Mouse (Mus musculus) forebrain, embryonic 14.5 days (tissue): ENCODE measurements at regions not wholly inside any gene's neighbourhood (a gene's known extent, or its start where the extent isn't known, plus 50 kb on each side); places are given as distances from the start of the nearest gene placed in this dataset.
A peak's percentile ranks its signal among the peaks of the same experiment; 100 is the strongest.

Experiments used
- ATAC-seq: fragments of 200-750 bp; cut with Nextera tagmentation; 2 replicates; pipeline ENCODE4 v1.8.0; 2017; ENCODE audit warnings: mild to moderate bottlenecking, moderate library complexity
- DNase-seq: peaks from one replicate; pipeline ENCODE4 v3.0.0-alpha.2; 2015; ENCODE audit warnings: low spot score
- H3K27ac ChIP-seq: fragments of 300-500 bp; sonication (generic); 2 replicates; pipeline ENCODE4 v1.5.1; 2014; ENCODE audit warnings: low read depth, mild to moderate bottlenecking, control low read depth, low read length, moderate library complexity
- H3K27me3 ChIP-seq: fragments of 300-500 bp; sonication (generic); replicated peaks from 2 replicates; pipeline ENCODE4 v1.6.1; 2014; ENCODE audit warnings: low read length, control low read depth, mixed read lengths; ENCODE audit not compliant: control insufficient read depth, insufficient read depth
- H3K36me3 ChIP-seq: fragments of 300-500 bp; sonication (generic); 2 replicates; pipeline ENCODE4 v1.6.1; 2014; ENCODE audit warnings: low read length, control low read depth; ENCODE audit not compliant: control insufficient read depth, insufficient read depth
- H3K4me1 ChIP-seq: fragments of 300-500 bp; sonication (generic); 2 replicates; pipeline ENCODE4 v1.6.1; 2014; ENCODE audit warnings: antibody characterized with exemption, low read length, control low read depth; ENCODE audit not compliant: control insufficient read depth, insufficient read depth
- H3K4me2 ChIP-seq: fragments of 300-500 bp; sonication (generic); 2 replicates; pipeline ENCODE4 v1.6.1; 2014; ENCODE audit warnings: mild to moderate bottlenecking, control low read depth, low read length
- H3K4me3 ChIP-seq: fragments of 300-500 bp; sonication (generic); 2 replicates; pipeline ENCODE4 v1.5.1; 2014; ENCODE audit warnings: low read depth, low read length, control low read depth
- H3K9ac ChIP-seq: fragments of 300-500 bp; sonication (generic); 2 replicates; pipeline ENCODE4 v1.6.1; 2014; ENCODE audit warnings: mild to moderate bottlenecking, low read length, control low read depth, moderate library complexity
- H3K9me3 ChIP-seq: fragments of 300-500 bp; sonication (generic); replicated peaks from 2 replicates; pipeline ENCODE4 v1.6.1; 2016; ENCODE audit warnings: low read length, control low read depth, mixed read lengths; ENCODE audit not compliant: control insufficient read depth
- WGBS: fragments of 180-500 bp; shearing (Covaris S2); extraction: QIAGEN DNeasy Blood & Tissue Kit; methylation state at CpG from one replicate; pipeline ENCODE4 v1.1.7; 2014; 5-methylcytosine and 5-hydroxymethylcytosine counted together

DNA sequence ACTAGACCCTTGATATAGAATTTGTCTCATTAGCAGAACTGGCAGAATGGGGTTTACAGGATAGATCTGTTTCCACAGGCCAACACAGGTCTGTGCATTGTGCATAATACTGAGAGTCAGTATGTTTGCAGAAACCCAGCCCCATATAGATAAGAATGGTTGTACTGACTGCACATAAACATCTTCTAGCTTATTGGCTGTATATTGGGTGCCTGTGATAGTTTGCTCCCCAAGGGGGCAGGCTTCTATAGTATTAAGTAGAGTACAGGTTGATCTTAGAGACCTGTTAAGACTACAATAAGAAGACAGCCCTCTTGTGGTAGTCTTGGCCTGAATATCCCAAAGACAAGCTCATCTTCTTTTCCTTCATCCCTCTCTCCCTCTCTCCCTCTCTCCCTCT is 90.1 kb upstream of the Tex13c2 start:
- H3K27me3 ChIP-seq = no peaks in the 10 kb centered on the region
- no peaks in the 10 kb centered on the region for H3K36me3 ChIP-seq
- no peak overlapping the region for H3K9ac ChIP-seq
- no peaks in the 10 kb centered on the region for H3K4me1 ChIP-seq
- no peak overlapping the region for H3K4me3 ChIP-seq
- H3K27ac ChIP-seq = no peak overlapping the region
- ATAC-seq (no peak), DNase-seq (no peak)
- no peak overlapping the region for H3K4me2 ChIP-seq
- no peaks in the 10 kb centered on the region for H3K9me3 ChIP-seq

DNA sequence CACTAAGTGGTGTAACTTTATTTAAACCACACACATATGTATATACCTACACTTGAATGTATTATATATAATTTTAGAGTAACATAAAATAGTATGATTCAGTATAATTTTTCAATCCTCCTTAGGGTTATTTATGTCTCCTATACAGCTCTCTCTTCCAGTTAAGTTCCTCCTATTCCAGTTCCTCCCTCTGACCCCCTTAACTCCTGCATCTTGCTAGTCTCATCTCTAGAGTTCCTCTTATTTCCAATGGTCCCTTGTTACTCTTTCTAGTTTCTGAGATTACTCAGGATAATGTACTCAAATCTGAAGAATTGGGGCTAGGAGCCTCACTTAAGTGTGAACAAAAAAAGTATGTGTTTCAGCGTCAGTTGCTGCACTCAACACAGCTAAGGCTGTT is 88.4 kb upstream of the Tex13c2 start:
- Histone ChIP-seq H3K9me3 (no peaks in the 10 kb centered on the region), H3K36me3 (no peaks in the 10 kb centered on the region), H3K9ac (no peak overlapping the region), H3K4me2 (no peak overlapping the region), H3K4me3 (no peak overlapping the region), H3K4me1 (no peaks in the 10 kb centered on the region), H3K27me3 (no peaks in the 10 kb centered on the region), H3K27ac (no peak overlapping the region)
- WGBS = 54% methylated on average over 1 of the region's 1 CpGs
- DNase-seq (no peak), ATAC-seq (no peak)

DNA sequence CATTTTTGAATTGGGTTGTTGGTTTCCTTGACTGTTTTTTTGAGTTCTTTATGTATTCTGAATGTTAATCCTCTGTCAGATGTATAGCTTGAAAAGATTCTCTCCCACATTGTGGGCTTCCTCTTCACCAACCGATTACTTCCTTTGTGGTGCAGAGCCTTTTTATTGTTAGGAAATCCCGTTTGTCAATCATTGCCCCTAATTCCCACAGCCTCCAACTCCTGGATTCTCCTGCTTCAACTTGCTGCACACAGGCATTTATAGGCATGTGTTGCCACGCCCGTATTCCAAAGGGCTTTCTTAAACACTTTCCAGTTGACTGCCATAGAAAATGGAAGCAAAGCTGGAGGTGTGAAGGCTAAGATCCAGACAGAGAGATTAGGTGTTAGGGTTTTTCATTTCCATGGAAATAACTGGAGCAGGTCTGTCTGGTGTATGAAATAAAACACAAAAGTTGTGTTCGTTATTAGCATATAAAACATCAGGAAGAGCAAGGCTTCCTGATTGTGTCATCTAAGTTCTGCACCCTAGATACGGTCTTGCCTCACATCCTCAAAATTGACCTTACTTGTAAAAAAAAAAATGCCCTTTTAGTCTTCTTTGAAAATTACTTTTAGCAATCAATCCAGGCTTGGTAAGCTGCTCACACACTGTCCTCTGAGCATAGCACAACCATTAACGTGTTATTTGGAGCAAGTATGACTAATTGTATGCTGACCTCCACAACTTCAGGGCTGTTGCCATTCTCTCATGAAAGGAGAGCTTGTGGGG is 87.7 kb upstream of the Tex13c2 start:
- Histone ChIP-seq H3K4me2 (no peak overlapping the region), H3K36me3 (no peaks in the 10 kb centered on the region), H3K4me3 (no peak overlapping the region), H3K27ac (no peak overlapping the region), H3K4me1 (no peaks in the 10 kb centered on the region), H3K9ac (no peak overlapping the region), H3K27me3 (no peaks in the 10 kb centered on the region), H3K9me3 (no peaks in the 10 kb centered on the region)
- WGBS = 48% methylated on average over 7 of the region's 7 CpGs
- ATAC-seq = no peak
- peak; percentile 0 for DNase-seq

DNA sequence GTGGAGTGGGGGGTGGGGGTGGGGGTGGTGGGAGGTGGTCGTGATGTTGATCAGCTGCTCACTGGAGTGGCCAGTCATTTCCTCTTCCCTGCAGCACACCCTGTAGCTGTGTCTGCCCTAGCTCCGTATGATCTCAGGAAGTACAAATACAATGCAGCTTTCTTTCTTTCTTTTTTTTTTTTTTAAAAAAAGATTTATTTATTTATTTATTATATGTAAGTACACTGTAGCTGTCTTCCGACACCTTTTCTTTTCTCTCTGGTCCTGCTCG is 87.2 kb upstream of the Tex13c2 start:
- Histone ChIP-seq H3K4me1 (no peaks in the 10 kb centered on the region), H3K27me3 (no peaks in the 10 kb centered on the region), H3K4me3 (no peak overlapping the region), H3K9ac (no peak overlapping the region), H3K9me3 (no peaks in the 10 kb centered on the region), H3K4me2 (no peak overlapping the region), H3K36me3 (no peaks in the 10 kb centered on the region), H3K27ac (no peak overlapping the region)
- WGBS = 64% methylated on average over 4 of the region's 4 CpGs
- no peak for ATAC-seq
- no peak for DNase-seq

DNA sequence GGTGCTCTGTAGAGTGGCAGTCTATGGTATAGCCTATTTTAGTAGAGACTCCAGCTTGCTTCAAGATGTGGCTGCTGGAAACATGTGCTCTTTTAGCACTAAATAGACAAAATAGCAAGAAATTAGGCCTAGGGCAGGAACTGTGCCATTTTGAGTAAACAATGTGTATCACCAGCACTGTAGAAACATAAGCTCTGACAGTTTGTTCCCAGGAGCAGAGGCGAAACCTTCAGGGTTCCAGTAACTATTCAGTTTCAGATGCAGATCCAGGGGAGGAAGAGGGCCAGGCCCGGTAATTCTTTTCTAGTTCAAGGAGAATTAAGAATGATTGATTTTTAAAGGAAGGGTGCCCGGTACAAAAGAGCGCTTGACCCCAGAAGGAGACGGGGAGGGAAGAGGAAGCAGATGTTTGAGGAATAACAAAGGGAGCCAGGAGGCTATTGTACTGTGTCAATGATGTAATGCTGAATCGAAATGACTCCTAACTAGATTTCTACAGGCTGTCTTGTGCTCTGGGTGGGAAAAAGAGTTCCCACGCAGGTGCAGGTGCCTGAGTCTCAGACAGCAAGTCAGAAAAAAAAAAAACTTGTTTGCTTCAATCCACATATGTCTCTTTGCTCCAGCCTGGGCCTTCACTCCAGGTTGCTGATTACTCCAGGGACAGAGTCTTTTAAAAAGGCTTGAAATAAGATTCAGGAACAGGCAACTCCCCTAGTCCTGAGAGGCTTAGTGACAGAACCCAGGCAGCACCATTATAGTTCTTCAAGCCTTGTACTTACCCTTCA is 57.4 kb upstream of the Tex13c2 start:
- DNase-seq = peak; percentile 13
- H3K4me1 ChIP-seq = no peaks in the 10 kb centered on the region
- no peaks in the 10 kb centered on the region for H3K9me3 ChIP-seq
- H3K9ac ChIP-seq = no peak overlapping the region
- H3K4me2 ChIP-seq = no peak overlapping the region
- ATAC-seq = peak; percentile 70
- H3K4me3 ChIP-seq = no peak overlapping the region
- H3K27me3 ChIP-seq = no peaks in the 10 kb centered on the region
- WGBS = 26% methylated on average over 7 of the region's 7 CpGs
- no peaks in the 10 kb centered on the region for H3K36me3 ChIP-seq
- H3K27ac ChIP-seq = no peak overlapping the region
